Mouse (Mus musculus): Measurements from ENCODE around the gene Ccdc191. TPM values are rescaled to one million over a fixed set of nuclear protein-coding genes. Genes with fewer than 3 reads are reported as not detected.

Ccdc191 gene
- total and polyA plus RNA-seq, 2 experiments from 2014 or later = 0.89 to 4.1 TPM

DNA sequence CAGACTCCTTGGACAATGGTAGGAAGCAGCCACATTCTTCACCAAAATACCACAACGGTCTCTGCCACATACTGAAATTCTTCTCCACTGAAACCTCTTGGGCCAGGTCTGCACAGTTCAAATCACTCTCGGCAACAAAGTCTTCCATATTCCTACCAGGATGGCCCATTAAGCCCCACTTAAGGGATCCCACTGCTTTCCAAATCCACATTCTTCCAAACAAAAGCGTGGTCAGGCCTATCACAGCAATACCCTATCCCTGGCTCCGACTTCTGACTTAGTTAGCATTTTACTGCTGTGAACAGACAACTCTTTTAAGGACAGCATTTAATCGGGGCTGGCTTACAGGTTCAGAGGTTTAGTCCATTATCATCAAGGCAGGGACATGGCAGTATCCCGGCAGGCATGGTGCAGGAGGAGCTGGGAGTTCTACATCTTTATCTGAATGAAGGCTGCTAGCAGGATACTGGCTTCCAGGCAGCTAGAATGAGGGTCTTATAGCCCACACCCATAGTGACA is 36.8 kb downstream of the Ccdc191 start, which contains the start of gene Qtrt2:
Gene Qtrt2 (minus strand): TSS at position 469 of the 519 bp plus-strand sequence.
- H3K9ac ChIP-seq (replicated peaks; ENCODE audit: low read length) = no peak within 1 kb of the TSS
- H3K4me2 ChIP-seq (ENCODE audit: low read depth, low read length) = no peak within 1 kb of the TSS
- H3K27me3 ChIP-seq (ENCODE audit: insufficient read depth, low read length) = no peaks in the 10 kb centered on the region
- no peak within 1 kb of the TSS for H3K4me3 ChIP-seq (ENCODE audit: low read length)
- ATAC-seq = no peak
- no peak within 1 kb of the TSS for H3K27ac ChIP-seq
- no peak for DNase-seq (ENCODE audit: low spot score)
- H3K36me3 ChIP-seq (ENCODE audit: insufficient read depth, low read length) = no peaks in the 10 kb centered on the region
- no peaks in the 10 kb centered on the region for H3K4me1 ChIP-seq (ENCODE audit: insufficient read depth, low read length)
- 75% methylated on average over 6 of the region's 6 CpGs for WGBS
- H3K9me3 ChIP-seq (ENCODE audit: low read length) = no peaks in the 10 kb centered on the region
- TF ChIP-seq CTCF (IDR thresholded peaks at IDR 0.05; ENCODE audit: low read depth) = no peak

DNA sequence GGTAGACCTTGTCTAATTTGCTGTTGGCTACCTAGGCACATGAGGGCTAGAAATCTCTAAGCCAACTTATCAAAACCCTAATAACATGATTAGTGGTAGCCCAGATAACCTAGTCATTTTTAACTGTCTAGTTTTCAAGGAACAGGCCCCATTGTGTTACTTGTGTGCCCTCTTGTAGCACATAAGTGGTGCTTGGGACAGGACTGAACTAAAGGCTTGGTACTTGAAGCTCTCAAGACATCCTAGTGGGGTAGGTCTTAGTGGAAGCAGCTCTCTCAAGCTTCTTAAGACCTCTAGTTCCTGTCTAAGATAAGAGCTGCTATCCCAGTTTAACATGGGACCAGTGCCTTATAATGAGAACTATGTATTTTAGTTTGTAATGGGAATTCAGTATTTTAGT is 41.0 kb downstream of the Ccdc191 start:
- H3K4me2 ChIP-seq (ENCODE audit: low read depth, low read length) = no peak overlapping the region
- TF ChIP-seq CTCF (IDR thresholded peaks at IDR 0.05; ENCODE audit: low read depth) = no peak
- H3K9ac ChIP-seq (replicated peaks; ENCODE audit: low read length) = no peak overlapping the region
- no peak overlapping the region for H3K27ac ChIP-seq
- DNase-seq (ENCODE audit: low spot score) (no peak), ATAC-seq (no peak)
- H3K27me3 ChIP-seq (ENCODE audit: insufficient read depth, low read length) = no peaks in the 10 kb centered on the region
- no peaks in the 10 kb centered on the region for H3K9me3 ChIP-seq (ENCODE audit: low read length)
- H3K36me3 ChIP-seq (ENCODE audit: insufficient read depth, low read length) = no peaks in the 10 kb centered on the region
- no peaks in the 10 kb centered on the region for H3K4me1 ChIP-seq (ENCODE audit: insufficient read depth, low read length)
- H3K4me3 ChIP-seq (ENCODE audit: low read length) = no peak overlapping the region

DNA sequence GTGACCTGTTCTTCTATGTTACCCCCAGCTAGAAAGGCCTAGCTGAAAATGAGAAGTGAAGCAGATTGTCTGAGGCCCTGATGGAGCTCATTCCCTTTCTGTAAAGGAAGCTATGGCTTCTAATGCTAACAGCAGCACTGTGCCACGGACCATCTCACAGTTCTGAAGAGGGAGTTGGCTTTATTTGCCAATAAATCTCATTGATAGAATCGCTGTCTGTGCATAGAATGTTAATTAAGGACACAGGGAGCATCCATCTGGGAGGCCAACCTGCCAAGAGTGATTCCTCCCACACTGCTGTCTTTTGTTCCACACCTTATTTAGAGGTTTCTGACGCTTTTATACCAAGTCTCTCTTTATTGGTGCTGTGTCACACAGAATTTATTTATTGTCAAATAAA is 41.9 kb downstream of the Ccdc191 start:
- no peaks in the 10 kb centered on the region for H3K9me3 ChIP-seq (ENCODE audit: low read length)
- no peaks in the 10 kb centered on the region for H3K36me3 ChIP-seq (ENCODE audit: insufficient read depth, low read length)
- no peak for ATAC-seq
- H3K9ac ChIP-seq (replicated peaks; ENCODE audit: low read length) = no peak overlapping the region
- peak; percentile 22 for DNase-seq (ENCODE audit: low spot score)
- H3K27ac ChIP-seq = no peak overlapping the region; the same call in 1 of the 2 replicates
- no peaks in the 10 kb centered on the region for H3K4me1 ChIP-seq (ENCODE audit: insufficient read depth, low read length)
- no peak overlapping the region for H3K4me3 ChIP-seq (ENCODE audit: low read length)
- no peak overlapping the region for H3K4me2 ChIP-seq (ENCODE audit: low read depth, low read length)
- 43% methylated on average over 3 of the region's 3 CpGs for WGBS
- H3K27me3 ChIP-seq (ENCODE audit: insufficient read depth, low read length) = no peaks in the 10 kb centered on the region
- no peak for TF ChIP-seq CTCF (IDR thresholded peaks at IDR 0.05; ENCODE audit: low read depth)

DNA sequence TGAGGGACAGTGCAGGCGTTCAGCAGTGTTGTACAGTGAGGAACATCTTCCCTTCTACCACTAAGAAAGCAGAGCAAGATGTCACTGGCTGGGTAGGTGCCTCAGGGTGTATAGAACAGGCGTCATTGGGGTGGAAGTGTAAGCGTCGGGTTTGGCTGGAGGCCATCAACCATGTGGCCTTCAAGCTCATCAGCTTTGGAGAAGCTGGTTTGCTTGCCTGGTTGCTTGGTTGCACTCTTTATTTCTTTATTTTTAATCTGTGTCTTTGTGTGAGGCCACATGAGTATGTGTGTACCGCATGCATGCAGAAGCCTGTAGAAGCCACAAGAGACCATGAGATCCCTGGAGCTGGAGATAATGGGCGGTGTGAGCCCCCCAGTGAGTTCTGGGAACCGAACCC is 42.7 kb downstream of the Ccdc191 start:
- ATAC-seq (no peak), DNase-seq (ENCODE audit: low spot score) (no peak)
- Histone ChIP-seq H3K9me3 (ENCODE audit: low read length) (no peaks in the 10 kb centered on the region), H3K36me3 (ENCODE audit: insufficient read depth, low read length) (no peaks in the 10 kb centered on the region), H3K4me2 (ENCODE audit: low read depth, low read length) (no peak overlapping the region), H3K9ac (replicated peaks; ENCODE audit: low read length) (no peak overlapping the region), H3K4me1 (ENCODE audit: insufficient read depth, low read length) (no peaks in the 10 kb centered on the region), H3K27ac (no peak overlapping the region), H3K27me3 (ENCODE audit: insufficient read depth, low read length) (no peaks in the 10 kb centered on the region), H3K4me3 (ENCODE audit: low read length) (no peak overlapping the region)
- WGBS = 78% methylated on average over 7 of the region's 7 CpGs
- TF ChIP-seq CTCF (IDR thresholded peaks at IDR 0.05; ENCODE audit: low read depth) = no peak

DNA sequence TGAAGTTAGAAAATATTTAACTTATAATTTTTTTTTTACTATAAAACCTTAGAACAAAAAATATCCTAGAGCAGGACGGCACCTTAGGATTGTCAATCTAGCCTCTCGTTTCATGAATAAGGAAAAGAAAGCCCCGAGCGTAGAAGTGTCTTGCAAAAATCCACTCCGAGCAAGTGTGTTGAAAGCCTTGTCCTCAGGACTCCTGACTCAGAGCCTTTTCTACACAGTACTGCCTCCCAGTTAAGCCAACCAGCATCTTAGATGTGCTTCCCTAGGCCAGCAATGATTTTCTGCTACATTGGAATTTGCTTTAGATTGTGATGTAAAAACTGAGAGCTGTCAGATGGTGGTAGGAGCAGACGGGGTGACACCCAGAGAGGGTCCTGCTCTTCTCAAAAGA is 43.4 kb downstream of the Ccdc191 start:
- Histone ChIP-seq H3K9me3 (ENCODE audit: low read length) (no peaks in the 10 kb centered on the region), H3K27ac (no peak overlapping the region), H3K4me3 (ENCODE audit: low read length) (no peak overlapping the region), H3K4me1 (ENCODE audit: insufficient read depth, low read length) (no peaks in the 10 kb centered on the region), H3K9ac (replicated peaks; ENCODE audit: low read length) (no peak overlapping the region), H3K36me3 (ENCODE audit: insufficient read depth, low read length) (no peaks in the 10 kb centered on the region), H3K4me2 (ENCODE audit: low read depth, low read length) (no peak overlapping the region), H3K27me3 (ENCODE audit: insufficient read depth, low read length) (no peaks in the 10 kb centered on the region)
- no peak for ATAC-seq
- 85% methylated on average over 6 of the region's 6 CpGs for WGBS
- no peak for DNase-seq (ENCODE audit: low spot score)
- no peak for TF ChIP-seq CTCF (IDR thresholded peaks at IDR 0.05; ENCODE audit: low read depth)

DNA sequence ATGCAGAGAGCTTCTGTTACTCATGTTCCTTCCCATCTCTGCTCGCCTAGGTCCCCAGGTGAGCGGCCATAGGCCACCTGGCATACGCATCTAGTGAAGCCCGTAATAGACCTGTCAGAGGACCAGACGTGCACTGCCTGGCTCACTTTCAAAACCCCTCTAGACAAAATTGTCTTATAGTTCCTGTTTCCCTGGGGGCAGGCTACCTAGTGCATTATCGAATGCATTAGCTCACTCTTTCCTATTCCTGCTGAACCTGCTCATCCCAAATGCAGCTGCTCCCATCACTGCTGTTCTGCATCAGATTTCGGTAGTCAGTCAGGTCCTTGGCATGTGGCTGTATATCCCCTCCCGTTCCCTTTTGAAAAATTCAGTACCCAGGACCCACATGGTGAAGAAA is 45.3 kb downstream of the Ccdc191 start:
- H3K36me3 ChIP-seq (ENCODE audit: insufficient read depth, low read length) = no peaks in the 10 kb centered on the region
- H3K27me3 ChIP-seq (ENCODE audit: insufficient read depth, low read length) = no peaks in the 10 kb centered on the region
- H3K27ac ChIP-seq = no peak overlapping the region
- 82% methylated on average over 8 of the region's 8 CpGs for WGBS
- ATAC-seq (peak; percentile 43; the same call in 1 of the 2 replicates), DNase-seq (ENCODE audit: low spot score) (no peak)
- no peak overlapping the region for H3K4me3 ChIP-seq (ENCODE audit: low read length)
- H3K9ac ChIP-seq (replicated peaks; ENCODE audit: low read length) = no peak overlapping the region
- no peaks in the 10 kb centered on the region for H3K4me1 ChIP-seq (ENCODE audit: insufficient read depth, low read length)
- H3K9me3 ChIP-seq (ENCODE audit: low read length) = no peaks in the 10 kb centered on the region
- H3K4me2 ChIP-seq (ENCODE audit: low read depth, low read length) = no peak overlapping the region
- TF ChIP-seq CTCF (IDR thresholded peaks at IDR 0.05; ENCODE audit: low read depth) = no peak

DNA sequence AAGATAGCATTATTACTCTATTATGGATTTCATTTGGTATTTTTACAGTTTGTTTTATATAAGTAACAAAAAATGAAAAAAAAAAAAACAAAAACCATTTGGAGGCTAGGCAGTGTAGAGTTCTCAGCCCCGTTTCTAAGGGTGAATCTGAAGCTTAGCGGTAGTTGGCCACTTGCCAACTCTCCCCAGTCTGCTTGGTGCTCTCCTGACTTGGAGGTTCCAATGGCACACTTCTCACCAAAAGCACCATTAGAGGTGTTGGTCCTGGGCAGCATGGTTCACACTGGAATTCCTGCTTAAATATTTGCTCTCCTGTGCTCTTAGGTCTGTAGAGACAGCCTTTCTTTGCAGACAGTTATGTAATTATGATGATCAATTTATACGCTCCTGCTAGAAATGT is 45.8 kb downstream of the Ccdc191 start:
- Histone ChIP-seq H3K27me3 (ENCODE audit: insufficient read depth, low read length) (no peaks in the 10 kb centered on the region), H3K4me2 (ENCODE audit: low read depth, low read length) (no peak overlapping the region), H3K4me1 (ENCODE audit: insufficient read depth, low read length) (no peaks in the 10 kb centered on the region), H3K27ac (no peak overlapping the region), H3K4me3 (ENCODE audit: low read length) (no peak overlapping the region), H3K36me3 (ENCODE audit: insufficient read depth, low read length) (no peaks in the 10 kb centered on the region), H3K9ac (replicated peaks; ENCODE audit: low read length) (no peak overlapping the region), H3K9me3 (ENCODE audit: low read length) (no peaks in the 10 kb centered on the region)
- 64% methylated on average over 3 of the region's 3 CpGs for WGBS
- no peak for ATAC-seq
- no peak for TF ChIP-seq CTCF (IDR thresholded peaks at IDR 0.05; ENCODE audit: low read depth)
- peak; percentile 32 for DNase-seq (ENCODE audit: low spot score)

Data from hindbrain, postnatal 0 days (tissue).